Mouse (Mus musculus) midbrain, embryonic 11.5 days (tissue): Measurements from ENCODE around the gene Fam163a. TPM values are rescaled to one million over a fixed set of nuclear protein-coding genes. Genes with fewer than 3 reads are reported as not detected.
"Not testable (repeated sequence)": the region's sequence is repeated elsewhere in the genome, so short reads cannot be mapped to it uniquely, and the experiment has no call there.

ENCODE experiments used
- ATAC-seq: fragments of 200-750 bp; cut with Nextera tagmentation; 2 replicates; pipeline ENCODE4 v1.8.0; 2017; ENCODE audit warnings: moderate TSS enrichment, moderate library complexity; ENCODE audit not compliant: low FRiP score
- DNase-seq: peaks from one replicate; pipeline ENCODE4 v3.0.0; 2015; ENCODE audit warnings: low spot score; ENCODE audit errors: missing footprints
- H3K27ac ChIP-seq: fragments of 300-500 bp; sonication (generic); 2 replicates; pipeline ENCODE4 v1.5.1; 2014; ENCODE audit warnings: low read depth, low read length
- H3K27me3 ChIP-seq: fragments of 300-500 bp; sonication (generic); 2 replicates; pipeline ENCODE4 v1.6.1; 2014; ENCODE audit warnings: mild to moderate bottlenecking, low read length, moderate library complexity, mixed read lengths; ENCODE audit not compliant: control insufficient read depth, insufficient read depth
- H3K36me3 ChIP-seq: fragments of 300-500 bp; sonication (generic); 2 replicates; pipeline ENCODE4 v1.6.1; 2014; ENCODE audit warnings: mild to moderate bottlenecking, low read length, moderate library complexity, mixed read lengths; ENCODE audit not compliant: control insufficient read depth, insufficient read depth
- H3K4me1 ChIP-seq: fragments of 300-500 bp; sonication (generic); 2 replicates; pipeline ENCODE4 v1.6.1; 2014; ENCODE audit warnings: low read length; ENCODE audit not compliant: control insufficient read depth, insufficient read depth
- H3K4me2 ChIP-seq: fragments of 300-500 bp; sonication (generic); 2 replicates; pipeline ENCODE4 v1.6.1; 2014; ENCODE audit warnings: mild to moderate bottlenecking, moderate library complexity
- H3K4me3 ChIP-seq: fragments of 300-500 bp; sonication (generic); 2 replicates; pipeline ENCODE4 v1.5.1; 2014; ENCODE audit warnings: low read depth, low read length
- H3K9ac ChIP-seq: fragments of 300-500 bp; sonication (generic); 2 replicates; pipeline ENCODE4 v1.6.1; 2014; ENCODE audit warnings: low read length
- H3K9me3 ChIP-seq: fragments of 300-500 bp; sonication (generic); 2 replicates; pipeline ENCODE4 v1.6.1; 2016; ENCODE audit warnings: low read length; ENCODE audit not compliant: control insufficient read depth
- WGBS: fragments of 180-500 bp; shearing (Covaris S2); extraction: QIAGEN DNeasy Blood & Tissue Kit; methylation state at CpG from one replicate; pipeline ENCODE4 v1.1.7; 2014; 5-methylcytosine and 5-hydroxymethylcytosine counted together
- polyA plus RNA-seq: library from polyadenylated mRNA; unstranded; fragments of >200 nt; fragmentation: Nextera tagmentation; extraction: Ambion mirVana; gene quantifications from 2 replicates; pipeline ENCODE4 v1.2.1, GENCODE M21; 2014

The Fam163a gene
- polyA plus RNA-seq, 1 experiment from 2014 or later, result 6.8 TPM

DNA sequence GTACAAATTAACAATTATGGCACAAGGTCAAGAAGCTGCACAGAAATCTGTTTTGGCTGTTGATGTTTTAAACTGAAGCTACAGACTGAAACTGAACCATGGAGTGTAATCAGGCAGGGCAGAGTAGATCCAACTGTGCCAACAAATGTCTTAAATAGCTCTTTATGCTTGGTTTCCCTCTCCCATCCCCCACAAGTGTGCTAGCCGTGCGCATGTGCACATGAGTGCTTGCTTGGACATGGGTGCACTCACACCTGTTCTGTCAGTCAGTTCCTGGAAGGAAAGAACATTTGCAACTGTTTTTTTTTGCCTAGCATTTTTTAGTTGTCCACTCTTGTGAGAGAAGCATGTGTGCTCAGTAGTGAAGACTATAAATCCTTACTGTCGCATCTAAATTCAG lies 158.1 kb downstream of the Fam163a start:
- Histone ChIP-seq H3K4me1 (peaks cover 10% of the 10 kb centered on the region), H3K36me3 (peaks cover 14% of the 10 kb centered on the region), H3K9ac (no peak overlapping the region), H3K27me3 (no peaks in the 10 kb centered on the region), H3K4me3 (no peak overlapping the region), H3K27ac (no peak overlapping the region), H3K9me3 (no peaks in the 10 kb centered on the region), H3K4me2 (no peak overlapping the region)
- WGBS, result 93% methylated on average over 3 of the region's 3 CpGs
- DNase-seq, result no peak
- ATAC-seq, result no peak

GRCm38 (mm10) chr1:156044211-156044611 lies 160.6 kb downstream of the Fam163a start:
- Histone ChIP-seq H3K9ac (no peak overlapping the region), H3K27me3 (no peaks in the 10 kb centered on the region), H3K27ac (no peak overlapping the region), H3K36me3 (peaks cover 5% of the 10 kb centered on the region), H3K4me3 (no peak overlapping the region), H3K4me1 (peaks cover 13% of the 10 kb centered on the region), H3K9me3 (no peaks in the 10 kb centered on the region), H3K4me2 (no peak overlapping the region)
- 91% methylated on average over 5 of the region's 5 CpGs for WGBS
- no peak for DNase-seq
- ATAC-seq, result no peak

GRCm38 (mm10) chr1:156043027-156043426 lies 161.8 kb downstream of the Fam163a start:
- no peak overlapping the region for H3K9ac ChIP-seq
- no peak overlapping the region for H3K27ac ChIP-seq
- peaks cover 13% of the 10 kb centered on the region for H3K4me1 ChIP-seq
- 18% methylated on average over 4 of the region's 4 CpGs for WGBS
- H3K36me3 ChIP-seq, result peaks cover 4% of the 10 kb centered on the region; the same call in 1 of the 2 replicates
- H3K4me2 ChIP-seq, result no peak overlapping the region
- no peak overlapping the region for H3K4me3 ChIP-seq
- no peaks in the 10 kb centered on the region for H3K27me3 ChIP-seq
- ATAC-seq, result no peak
- DNase-seq, result peak; percentile 91
- no peaks in the 10 kb centered on the region for H3K9me3 ChIP-seq

DNA sequence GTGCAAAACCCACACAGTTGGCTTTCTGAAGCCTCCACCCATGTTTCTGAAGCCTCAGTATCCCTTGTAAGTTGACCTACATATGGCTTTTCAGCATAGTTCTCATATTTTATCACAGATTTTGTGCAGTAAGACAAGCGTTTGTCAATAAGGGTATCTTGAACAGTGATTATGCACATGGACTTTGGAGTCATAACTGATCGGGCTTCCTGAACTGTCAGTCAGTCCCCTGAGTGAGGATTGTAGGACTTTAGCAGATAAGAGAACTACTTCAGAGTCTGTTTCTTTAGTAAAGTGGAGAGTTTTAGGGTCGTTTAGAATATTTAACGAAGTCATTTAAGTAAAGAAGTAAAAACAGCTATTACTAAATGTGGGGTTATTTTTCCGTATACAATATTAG lies 162.3 kb downstream of the Fam163a start:
- peaks cover 13% of the 10 kb centered on the region for H3K4me1 ChIP-seq
- DNase-seq (no peak), ATAC-seq (no peak)
- H3K27me3 ChIP-seq, result no peaks in the 10 kb centered on the region
- peak overlapping the region; percentile 52; the same call in 1 of the 2 replicates for H3K4me2 ChIP-seq
- peaks cover 4% of the 10 kb centered on the region; the same call in 1 of the 2 replicates for H3K36me3 ChIP-seq
- H3K27ac ChIP-seq, result no peak overlapping the region
- no peaks in the 10 kb centered on the region for H3K9me3 ChIP-seq
- H3K4me3 ChIP-seq, result no peak overlapping the region
- H3K9ac ChIP-seq, result no peak overlapping the region
- 92% methylated on average over 5 of the region's 5 CpGs for WGBS

- Histone ChIP-seq H3K27me3 (no peaks in the 10 kb centered on the region), H3K27ac (no peak overlapping the region), H3K4me2 (peak overlapping the region; percentile 52), H3K9me3 (no peaks in the 10 kb centered on the region), H3K36me3 (peaks cover 4% of the 10 kb centered on the region; the same call in 1 of the 2 replicates), H3K4me3 (peak overlapping the region; percentile 28), H3K9ac (no peak overlapping the region), H3K4me1 (peaks cover 15% of the 10 kb centered on the region)
- ATAC-seq (no peak), DNase-seq (no peak)
- 52% methylated on average over 7 of the region's 7 CpGs for WGBS
Measured at GRCm38 (mm10) chr1:156041451-156042241, 163.2 kb downstream of the Fam163a start.

DNA sequence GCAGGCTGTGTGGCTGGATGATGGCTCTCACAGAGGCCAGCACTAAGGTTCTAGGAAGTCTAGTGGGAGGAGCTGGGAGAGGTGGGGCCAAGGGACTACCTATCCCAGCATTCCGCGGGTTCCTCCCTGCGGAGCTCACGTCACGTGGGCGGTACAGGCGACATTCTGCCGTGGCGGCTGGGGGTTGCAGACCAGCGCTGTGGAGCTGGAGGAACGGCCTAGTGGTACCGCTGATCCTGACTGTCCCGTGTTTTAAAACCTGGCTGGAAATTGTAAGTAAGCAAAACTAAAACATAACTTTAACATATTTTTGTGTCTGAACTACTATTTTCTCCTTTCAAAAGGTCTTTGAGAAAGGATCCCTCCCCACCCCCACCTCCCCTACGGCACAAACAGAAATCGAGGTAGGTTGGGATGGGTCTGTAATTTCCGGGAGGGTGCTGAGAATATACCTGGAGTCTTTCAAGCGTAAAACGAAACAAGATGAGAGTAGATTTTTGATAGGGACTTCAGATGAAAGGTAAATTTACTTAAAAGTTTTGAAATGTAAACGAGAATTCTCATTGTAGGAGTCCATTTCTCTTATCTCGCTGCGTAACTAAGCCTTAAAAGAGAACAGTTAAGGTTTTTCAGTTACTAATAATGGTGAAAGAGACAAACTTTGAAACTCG lies 164.0 kb downstream of the Fam163a start:
- WGBS, result 2% methylated on average over 22 of the region's 22 CpGs
- Histone ChIP-seq H3K9me3 (no peaks in the 10 kb centered on the region), H3K4me3 (peak overlapping the region; percentile 61), H3K4me1 (peaks cover 15% of the 10 kb centered on the region), H3K36me3 (0 out of 2 replicates have a peak, but pooled peaks cover 4% of the 10 kb centered on the region), H3K4me2 (peak overlapping the region; percentile 52), H3K9ac (peak overlapping the region; percentile 71), H3K27ac (no peak overlapping the region), H3K27me3 (no peaks in the 10 kb centered on the region)
- ATAC-seq (peak; percentile 88), DNase-seq (peak; percentile 97)

DNA sequence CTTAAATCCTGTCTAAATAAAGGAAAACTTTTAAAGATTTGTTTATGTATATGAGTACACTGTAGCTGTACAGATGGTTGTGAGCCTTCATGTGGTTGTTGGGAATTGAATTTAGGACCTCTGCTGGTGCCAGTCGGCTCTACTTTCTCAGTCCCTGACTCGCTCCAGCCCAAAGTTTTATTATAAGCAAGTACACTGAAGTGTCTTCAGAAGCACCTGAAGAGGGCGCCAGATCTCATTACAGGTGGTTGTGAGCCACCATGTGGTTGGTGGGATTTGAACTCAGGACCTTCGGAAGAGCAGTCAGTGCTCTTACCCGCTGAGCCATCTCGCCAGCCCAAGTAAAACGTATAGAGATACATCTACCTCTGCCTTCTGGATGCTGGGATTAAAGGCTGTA lies 164.8 kb downstream of the Fam163a start:
- H3K36me3 ChIP-seq, H3K4me2 ChIP-seq, H3K9me3 ChIP-seq, H3K4me3 ChIP-seq, H3K9ac ChIP-seq, DNase-seq, H3K27ac ChIP-seq, H3K27me3 ChIP-seq, ATAC-seq: not testable (repeated sequence)
- peaks cover 15% of the 10 kb centered on the region for H3K4me1 ChIP-seq
- 66% methylated on average over 7 of the region's 7 CpGs for WGBS

DNA sequence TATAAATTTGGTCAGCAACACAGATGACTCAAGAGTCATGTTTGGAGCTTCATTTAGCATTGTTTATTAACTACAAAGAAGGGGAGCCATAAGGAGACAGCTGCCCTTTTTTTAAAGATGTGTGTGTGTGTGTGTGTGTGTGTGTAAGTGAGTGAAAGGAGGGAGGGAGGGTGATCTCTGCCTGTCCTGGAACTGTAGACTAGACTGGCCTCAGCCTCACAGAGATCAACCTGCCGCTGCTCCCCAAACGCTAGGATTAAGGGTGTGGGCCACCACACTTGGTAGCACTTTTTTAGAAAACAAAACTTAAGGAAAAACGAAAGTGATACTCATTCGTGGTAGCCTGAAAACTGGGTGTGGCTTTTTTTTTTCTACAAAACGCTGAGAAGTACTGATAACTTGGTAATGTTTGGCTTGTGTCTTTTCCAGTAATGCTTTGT lies 167.7 kb downstream of the Fam163a start:
- 68% methylated on average over 5 of the region's 5 CpGs for WGBS
- peaks cover 13% of the 10 kb centered on the region for H3K4me1 ChIP-seq
- peaks cover 7% of the 10 kb centered on the region for H3K36me3 ChIP-seq
- DNase-seq (no peak), ATAC-seq (no peak)
- no peak overlapping the region for H3K9ac ChIP-seq
- H3K27ac ChIP-seq, result no peak overlapping the region
- no peaks in the 10 kb centered on the region for H3K27me3 ChIP-seq
- H3K4me3 ChIP-seq, result no peak overlapping the region
- peak overlapping the region; percentile 19; the same call in 1 of the 2 replicates for H3K4me2 ChIP-seq
- no peaks in the 10 kb centered on the region for H3K9me3 ChIP-seq
